Mouse (Mus musculus) liver, adult 2 months (tissue): ENCODE measurements around the gene Gm17660. TPM values are rescaled to one million over a fixed set of nuclear protein-coding genes. Genes with fewer than 3 reads are reported as not detected.

Experiments
- DNase-seq: peaks from one replicate; pipeline ENCODE4 v3.0.0-alpha.2; 2011; ENCODE audit warnings: low read depth, low spot score; ENCODE audit errors: extremely low read depth
- H3K27ac ChIP-seq: fragments of 200-500 bp; replicated peaks from 2 replicates; pipeline ENCODE4 v1.5.1; 2012; ENCODE audit warnings: low read depth, mild to moderate bottlenecking, control low read depth, inconsistent platforms, low read length; ENCODE audit not compliant: insufficient read depth
- H3K27me3 ChIP-seq: fragments of 200-500 bp; 2 replicates; pipeline ENCODE4 v1.6.1; 2012; ENCODE audit warnings: mild to moderate bottlenecking, moderate library complexity, low read length, inconsistent platforms; ENCODE audit not compliant: control insufficient read depth, insufficient read depth
- H3K36me3 ChIP-seq: fragments of 200-500 bp; 2 replicates; pipeline ENCODE4 v1.6.1; 2012; ENCODE audit warnings: low read length, inconsistent platforms; ENCODE audit not compliant: control insufficient read depth, insufficient read depth
- H3K4me1 ChIP-seq: fragments of 200-500 bp; 2 replicates; pipeline ENCODE4 v1.6.1; 2011; ENCODE audit warnings: low read length; ENCODE audit not compliant: control insufficient read depth, insufficient read depth
- H3K4me3 ChIP-seq: fragments of 200-500 bp; 2 replicates; pipeline ENCODE4 v1.5.1; 2011; ENCODE audit warnings: low read depth, mild to moderate bottlenecking, control low read depth, low read length, moderate library complexity; ENCODE audit not compliant: insufficient read depth
- H3K79me2 ChIP-seq: fragments of 200-500 bp; 2 replicates; pipeline ENCODE4 v1.6.1; 2012; ENCODE audit warnings: inconsistent platforms, mild to moderate bottlenecking, low read length, moderate library complexity; ENCODE audit not compliant: control insufficient read depth, insufficient read depth
- H3K9ac ChIP-seq: fragments of 200-500 bp; 2 replicates; pipeline ENCODE4 v1.6.1; 2012; ENCODE audit warnings: low read depth, mild to moderate bottlenecking, control low read depth, inconsistent platforms, low read length
- CTCF ChIP-seq: fragments of 200-500 bp; IDR thresholded peaks from 2 replicates; pipeline ENCODE4 v1.5.1; 2011; ENCODE audit warnings: low read depth, low read length, control low read depth
- POLR2A ChIP-seq: fragments of 200-500 bp; IDR thresholded peaks from 2 replicates; pipeline ENCODE4 v1.6.1; 2011; ENCODE audit warnings: low read length, control low read depth; ENCODE audit not compliant: insufficient read depth; ENCODE audit errors: extremely low read depth
- WGBS: fragments of 180-500 bp; shearing (Covaris S2); methylation state at CpG from one replicate; pipeline ENCODE4 v1.1.7; 2018; 5-methylcytosine and 5-hydroxymethylcytosine counted together
- polyA plus RNA-seq: library from polyadenylated mRNA; depleted of rRNA; stranded (reverse); fragments of >200 nt; gene quantifications from 2 replicates; pipeline ENCODE4 v1.2.3, GENCODE M21; 2012
- total RNA-seq: library from RNA; depleted of rRNA; stranded (reverse); fragments of >200 nt; gene quantifications from 2 replicates; pipeline ENCODE4 v1.2.3, GENCODE M21; 2014

Gene Gm17660
- total and polyA plus RNA-seq, 2 experiments, result not detected

DNA sequence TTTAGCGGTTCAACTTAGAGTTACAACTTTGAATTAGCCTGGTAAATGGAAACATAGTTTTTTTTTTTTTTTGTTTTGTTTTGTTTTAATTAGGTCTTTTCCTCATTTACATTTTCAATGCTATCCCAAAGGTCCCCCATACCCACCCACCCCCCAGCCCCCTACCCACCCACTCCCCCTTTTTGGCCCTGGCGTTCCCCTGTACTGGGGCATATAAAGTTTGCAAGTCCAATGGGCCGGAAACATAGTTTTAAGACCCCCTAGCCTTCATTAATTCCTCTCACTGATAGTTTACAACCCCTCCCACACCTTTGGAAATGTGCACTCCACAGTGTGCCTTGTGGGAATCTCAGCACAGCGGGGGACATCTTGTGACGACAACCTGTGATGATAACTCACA, 3.8 kb downstream of the Gm17660 start:
- Histone ChIP-seq H3K27ac (no peak overlapping the region), H3K27me3 (no peaks in the 10 kb centered on the region), H3K9ac (no peak overlapping the region), H3K4me1 (no peaks in the 10 kb centered on the region), H3K4me3 (no peak overlapping the region), H3K79me2 (no peaks in the 10 kb centered on the region), H3K36me3 (no peaks in the 10 kb centered on the region)
- 87% methylated on average over 5 of the region's 5 CpGs for WGBS
- TF ChIP-seq CTCF, result no peak
- TF ChIP-seq POLR2A, result no peak
- DNase-seq, result no peak

DNA sequence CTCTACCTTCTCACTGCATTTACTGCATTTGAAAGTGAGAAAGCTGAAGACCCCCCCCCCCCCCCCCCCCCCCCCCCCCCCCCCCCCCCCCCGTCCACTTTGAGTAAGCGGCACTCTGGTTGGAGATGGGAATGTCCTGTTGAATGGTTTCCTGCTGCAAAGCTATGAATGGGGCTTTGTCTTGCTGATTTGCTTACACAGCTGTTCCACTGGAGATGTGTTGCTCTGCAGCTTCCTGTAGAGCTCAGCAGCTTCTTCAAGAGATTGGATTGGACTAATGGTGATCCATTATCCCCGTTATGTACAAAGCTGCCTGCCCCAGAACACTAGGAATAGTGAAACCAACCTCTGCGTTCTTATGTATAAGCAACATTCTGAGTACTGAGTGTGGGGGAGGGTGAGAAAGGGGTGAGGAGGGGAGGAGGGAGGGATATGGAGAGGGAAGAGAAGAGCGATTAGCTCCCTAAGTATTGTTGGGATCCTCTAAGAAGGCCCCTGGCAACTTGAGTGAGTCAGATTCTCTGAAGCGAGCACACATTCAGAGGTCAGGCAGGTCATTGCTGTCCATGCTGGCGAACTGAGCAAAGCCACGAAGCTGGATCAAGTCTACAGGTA, 5.0 kb downstream of the Gm17660 start:
- TF ChIP-seq CTCF (no peak), POLR2A (no peak)
- Histone ChIP-seq H3K27me3 (no peaks in the 10 kb centered on the region), H3K79me2 (no peaks in the 10 kb centered on the region), H3K9ac (no peak overlapping the region), H3K4me1 (no peaks in the 10 kb centered on the region), H3K27ac (no peak overlapping the region), H3K4me3 (no peak overlapping the region), H3K36me3 (no peaks in the 10 kb centered on the region)
- 51% methylated on average over 6 of the region's 8 CpGs for WGBS
- DNase-seq, result peak; percentile 12

DNA sequence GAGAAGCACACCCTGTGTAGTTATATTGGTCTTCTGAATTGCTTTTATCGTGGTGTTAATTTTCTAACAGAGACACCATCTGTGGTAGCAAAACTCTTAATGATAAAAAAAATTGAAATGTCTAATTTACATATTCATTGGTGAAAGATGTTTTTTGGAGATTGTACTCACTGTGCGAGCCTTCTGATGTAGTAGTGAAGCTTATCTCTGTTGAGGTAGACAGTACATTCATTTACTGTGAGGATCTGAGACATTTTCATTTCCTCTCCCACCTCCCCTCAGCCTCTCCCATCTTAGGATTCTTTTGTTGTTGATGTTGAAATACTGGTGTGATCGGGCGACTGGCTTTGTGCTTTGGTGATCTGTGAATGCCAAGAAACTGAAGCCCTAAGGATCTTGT, 6.4 kb downstream of the Gm17660 start:
- Histone ChIP-seq H3K36me3 (no peaks in the 10 kb centered on the region), H3K9ac (no peak overlapping the region), H3K4me1 (no peaks in the 10 kb centered on the region), H3K4me3 (no peak overlapping the region), H3K27ac (no peak overlapping the region), H3K79me2 (no peaks in the 10 kb centered on the region), H3K27me3 (no peaks in the 10 kb centered on the region)
- TF ChIP-seq POLR2A, result no peak
- TF ChIP-seq CTCF, result no peak
- WGBS, result 81% methylated on average over 4 of the region's 4 CpGs
- no peak for DNase-seq

DNA sequence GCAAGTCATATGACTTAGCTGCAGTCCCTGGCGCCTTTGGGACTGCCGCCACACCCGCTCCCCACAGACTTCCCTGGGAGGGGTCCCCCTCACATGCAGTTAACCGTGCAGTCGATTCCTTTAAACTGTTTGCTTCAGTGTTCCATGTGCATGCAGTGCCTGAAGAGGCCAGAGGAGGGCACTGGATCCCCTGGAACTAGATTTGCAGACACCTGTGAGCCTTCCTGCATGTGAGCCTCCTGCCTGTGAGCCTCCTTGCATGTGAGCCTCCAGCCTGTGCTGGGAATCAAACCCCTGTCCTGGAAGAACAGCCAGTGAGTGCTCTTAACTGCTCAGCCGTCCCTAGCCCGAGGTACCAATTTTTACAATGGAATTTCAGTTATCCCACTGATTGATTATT, 8.7 kb downstream of the Gm17660 start:
- Histone ChIP-seq H3K9ac (no peak overlapping the region), H3K36me3 (peaks cover 8% of the 10 kb centered on the region), H3K27ac (no peak overlapping the region), H3K27me3 (no peaks in the 10 kb centered on the region), H3K4me1 (no peaks in the 10 kb centered on the region), H3K4me3 (no peak overlapping the region), H3K79me2 (no peaks in the 10 kb centered on the region)
- no peak for DNase-seq
- TF ChIP-seq CTCF, result peak; percentile 65
- no peak for TF ChIP-seq POLR2A
- 86% methylated on average over 7 of the region's 7 CpGs for WGBS

DNA sequence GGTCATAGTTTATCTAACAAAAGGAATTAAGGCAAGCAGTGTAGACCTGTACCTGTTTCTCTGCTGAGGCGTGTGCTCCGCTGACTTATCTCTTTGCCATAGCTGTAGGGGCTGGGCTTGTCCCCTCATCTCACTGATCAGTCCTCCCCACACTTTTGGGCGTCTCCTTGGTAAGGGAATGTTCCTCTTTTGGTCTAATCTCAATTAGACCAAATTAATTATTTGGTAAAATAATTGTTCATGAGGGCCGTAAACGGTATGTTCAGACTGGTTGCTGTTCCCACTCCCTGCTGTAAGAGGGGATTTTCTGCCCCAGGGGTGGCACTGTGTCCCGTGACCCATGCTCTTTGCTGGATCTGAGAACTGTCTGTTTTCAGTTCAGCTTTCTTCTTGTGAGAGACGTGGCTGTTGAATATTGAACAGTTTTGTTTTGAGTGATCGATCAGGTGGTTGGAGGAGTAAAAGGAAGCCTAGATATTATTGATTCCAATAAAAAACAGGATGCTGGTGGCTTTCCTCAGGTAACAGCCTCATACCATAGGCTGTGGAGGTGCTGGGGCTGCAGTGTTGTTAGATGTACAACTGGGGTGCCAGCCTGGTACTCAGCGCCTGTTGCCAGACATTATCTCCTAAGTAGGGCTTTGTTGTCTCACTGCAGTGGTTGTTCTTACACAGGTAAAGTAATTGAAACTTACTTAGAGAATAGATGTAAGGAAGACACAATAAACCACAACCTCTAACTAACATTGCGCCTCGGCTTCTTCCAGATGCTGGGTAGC, 14.4 kb downstream of the Gm17660 start:
- no peak overlapping the region for H3K9ac ChIP-seq
- H3K4me3 ChIP-seq, result no peak overlapping the region
- H3K36me3 ChIP-seq, result peaks cover 29% of the 10 kb centered on the region
- 96% methylated on average over 11 of the region's 11 CpGs for WGBS
- no peaks in the 10 kb centered on the region for H3K27me3 ChIP-seq
- no peaks in the 10 kb centered on the region for H3K4me1 ChIP-seq
- TF ChIP-seq CTCF (no peak), POLR2A (no peak)
- no peaks in the 10 kb centered on the region for H3K79me2 ChIP-seq
- no peak overlapping the region for H3K27ac ChIP-seq
- no peak for DNase-seq
